Mouse (Mus musculus): ENCODE measurements around the gene 1700049E17Rik2. TPM values are rescaled to one million over a fixed set of nuclear protein-coding genes. Genes with fewer than 3 reads are reported as not detected.
"Not testable (repeated sequence)": the region's sequence is repeated elsewhere in the genome, so short reads cannot be mapped to it uniquely, and the experiment has no call there.

Gene 1700049E17Rik2
- polyA plus RNA-seq (2012; rRNA removed), result not detected in 2 replicates

GRCm38 (mm10) chr14:41572911-41573310 is at the start of gene 1700049E17Rik2:
TSS of gene 1700049E17Rik2 (plus strand) at chr14:41573211.
- no CpG with 5 or more reads among the region's 1 CpGs for WGBS
- not testable (repeated sequence) for DNase-seq; H3K4me1 ChIP-seq (ENCODE audit: control insufficient read depth, insufficient read depth, low read length); H3K4me3 ChIP-seq (replicated peaks; ENCODE audit: insufficient read depth, low read depth, low read length); H3K27me3 ChIP-seq (ENCODE audit: control insufficient read depth, insufficient read depth, low read length); H3K27ac ChIP-seq (ENCODE audit: insufficient read depth, low read length)

GRCm38 (mm10) chr14:41524695-41525094 is 48.3 kb upstream of the 1700049E17Rik2 start:
- H3K4me1 ChIP-seq (ENCODE audit: control insufficient read depth, insufficient read depth, low read length); H3K4me3 ChIP-seq (replicated peaks; ENCODE audit: insufficient read depth, low read depth, low read length); H3K27ac ChIP-seq (ENCODE audit: insufficient read depth, low read length); DNase-seq; H3K27me3 ChIP-seq (ENCODE audit: control insufficient read depth, insufficient read depth, low read length): not testable (repeated sequence)
- 69% methylated on average over 1 of the region's 1 CpGs for WGBS

- not testable (repeated sequence) for H3K4me1 ChIP-seq (ENCODE audit: control insufficient read depth, insufficient read depth, low read length)
Observed at GRCm38 (mm10) chr14:41555483-41555882, 17.5 kb upstream of the 1700049E17Rik2 start, which contains the start of gene Gm7970. TSS of gene Gm7970 (minus strand) at chr14:41555583.

GRCm38 (mm10) chr14:41586346-41586745 is 13.3 kb downstream of the 1700049E17Rik2 start:
- H3K27ac ChIP-seq (ENCODE audit: insufficient read depth, low read length); H3K4me3 ChIP-seq (replicated peaks; ENCODE audit: insufficient read depth, low read depth, low read length); DNase-seq; H3K4me1 ChIP-seq (ENCODE audit: control insufficient read depth, insufficient read depth, low read length); H3K27me3 ChIP-seq (ENCODE audit: control insufficient read depth, insufficient read depth, low read length): not testable (repeated sequence)
- 74% methylated on average over 1 of the region's 1 CpGs for WGBS

More at GRCm38 (mm10) chr14:41555483-41555882, 17.5 kb upstream of the 1700049E17Rik2 start, which contains the start of gene Gm7970:
- not testable (repeated sequence) for DNase-seq; H3K4me3 ChIP-seq (replicated peaks; ENCODE audit: insufficient read depth, low read depth, low read length); H3K27ac ChIP-seq (ENCODE audit: insufficient read depth, low read length); H3K27me3 ChIP-seq (ENCODE audit: control insufficient read depth, insufficient read depth, low read length)
- WGBS, result no CpG with 5 or more reads among the region's 2 CpGs

GRCm38 (mm10) chr14:41600935-41601334 is 27.9 kb downstream of the 1700049E17Rik2 start:
- not testable (repeated sequence) for H3K4me1 ChIP-seq (ENCODE audit: control insufficient read depth, insufficient read depth, low read length); DNase-seq; H3K27ac ChIP-seq (ENCODE audit: insufficient read depth, low read length); H3K27me3 ChIP-seq (ENCODE audit: control insufficient read depth, insufficient read depth, low read length); H3K4me3 ChIP-seq (replicated peaks; ENCODE audit: insufficient read depth, low read depth, low read length)
- 92% methylated on average over 15 of the region's 15 CpGs for WGBS

GRCm38 (mm10) chr14:41610690-41611089 is 37.7 kb downstream of the 1700049E17Rik2 start:
- not testable (repeated sequence) for H3K27me3 ChIP-seq (ENCODE audit: control insufficient read depth, insufficient read depth, low read length); H3K4me1 ChIP-seq (ENCODE audit: control insufficient read depth, insufficient read depth, low read length); DNase-seq; H3K27ac ChIP-seq (ENCODE audit: insufficient read depth, low read length); H3K4me3 ChIP-seq (replicated peaks; ENCODE audit: insufficient read depth, low read depth, low read length)
- 77% methylated on average over 1 of the region's 1 CpGs for WGBS

GRCm38 (mm10) chr14:41622535-41622934 is 49.5 kb downstream of the 1700049E17Rik2 start:
- 86% methylated on average over 5 of the region's 5 CpGs for WGBS
- not testable (repeated sequence) for H3K27ac ChIP-seq (ENCODE audit: insufficient read depth, low read length); H3K4me3 ChIP-seq (replicated peaks; ENCODE audit: insufficient read depth, low read depth, low read length); DNase-seq; H3K27me3 ChIP-seq (ENCODE audit: control insufficient read depth, insufficient read depth, low read length); H3K4me1 ChIP-seq (ENCODE audit: control insufficient read depth, insufficient read depth, low read length)

GRCm38 (mm10) chr14:41624512-41624911 is 51.5 kb downstream of the 1700049E17Rik2 start, which contains the start of gene Gm3072:
TSS of gene Gm3072 (minus strand) at chr14:41624612.
- H3K27ac ChIP-seq (ENCODE audit: insufficient read depth, low read length); H3K4me3 ChIP-seq (replicated peaks; ENCODE audit: insufficient read depth, low read depth, low read length); DNase-seq; H3K4me1 ChIP-seq (ENCODE audit: control insufficient read depth, insufficient read depth, low read length); H3K27me3 ChIP-seq (ENCODE audit: control insufficient read depth, insufficient read depth, low read length): not testable (repeated sequence)
- WGBS, result 64% methylated on average over 1 of the region's 2 CpGs

- H3K27me3 ChIP-seq (ENCODE audit: control insufficient read depth, insufficient read depth, low read length); H3K4me3 ChIP-seq (replicated peaks; ENCODE audit: insufficient read depth, low read depth, low read length); H3K27ac ChIP-seq (ENCODE audit: insufficient read depth, low read length); DNase-seq; H3K4me1 ChIP-seq (ENCODE audit: control insufficient read depth, insufficient read depth, low read length): not testable (repeated sequence)
- WGBS, result 95% methylated on average over 10 of the region's 11 CpGs
Observed at GRCm38 (mm10) chr14:41630144-41630543, 57.1 kb downstream of the 1700049E17Rik2 start.

Other genes starting within 250 kb of the 1700049E17Rik2 start
- not detected in 2 replicates for gene Gm5798, start 224.6 kb upstream of the 1700049E17Rik2 start, polyA plus RNA-seq (2012; rRNA removed)
- 0.19 and 0.20 TPM in 2 replicates for gene Gm7945, start 186.8 kb upstream of the 1700049E17Rik2 start, polyA plus RNA-seq (2012; rRNA removed)
- gene Gm6482, start 164.9 kb upstream of the 1700049E17Rik2 start, polyA plus RNA-seq (2012; rRNA removed), result not detected in 2 replicates
- not detected in 2 replicates for gene Gm7954, start 119.7 kb upstream of the 1700049E17Rik2 start, polyA plus RNA-seq (2012; rRNA removed)
- not detected in 2 replicates for gene Gm3486, start 83.7 kb upstream of the 1700049E17Rik2 start, polyA plus RNA-seq (2012; rRNA removed)
- not detected in 2 replicates for gene Gm7970, start 17.6 kb upstream of the 1700049E17Rik2 start, polyA plus RNA-seq (2012; rRNA removed)
- not detected in 2 replicates for gene Gm3072, start 51.4 kb downstream of the 1700049E17Rik2 start, polyA plus RNA-seq (2012; rRNA removed)
- gene Gm3676, start 73.3 kb downstream of the 1700049E17Rik2 start, polyA plus RNA-seq (2012; rRNA removed), result not detected in 2 replicates
- gene Gm8068, start 128.7 kb downstream of the 1700049E17Rik2 start, polyA plus RNA-seq (2012; rRNA removed), result not detected in 2 replicates
- not detected in 2 replicates for gene Gm7929, start 177.4 kb downstream of the 1700049E17Rik2 start, polyA plus RNA-seq (2012; rRNA removed)
- not detected in 2 replicates for gene Gm47189, start 199.2 kb downstream of the 1700049E17Rik2 start, polyA plus RNA-seq (2012; rRNA removed)